Mouse (Mus musculus): ENCODE results near the gene Gm11985. TPM values are rescaled to one million over a fixed set of nuclear protein-coding genes. Genes with fewer than 3 reads are reported as not detected.

Gm11985 gene
- polyA plus RNA-seq, 2 experiments: not detected

- H3K4me1 ChIP-seq (replicated peaks; ENCODE audit: control insufficient read depth in 2 of 2, insufficient read depth in 2 of 2, low read length in 1 of 2): peaks cover 0 to 4% of the 10 kb centered on the region in 2 experiments; a peak in 1 of 4 replicates
- no peaks in the 10 kb centered on the region for H3K27me3 ChIP-seq (ENCODE audit: control insufficient read depth, insufficient read depth, low read length)
- no peak overlapping the region for H3K4me3 ChIP-seq (ENCODE audit: insufficient read depth in 1 of 2, low read depth in 2 of 2, low read length in 2 of 2)
- H3K4me2 ChIP-seq (ENCODE audit: low read depth): no peak overlapping the region
- H3K27ac ChIP-seq: no peak overlapping the region
- no peaks in the 10 kb centered on the region for H3K36me3 ChIP-seq (replicated peaks; ENCODE audit: control insufficient read depth, insufficient read depth, low read depth)
- WGBS (ENCODE audit: insufficient replicate concordance): 80% methylated on average over 5 of the region's 5 CpGs
- TF ChIP-seq EP300 (IDR thresholded peaks at IDR 0.05; ENCODE audit: low read depth): no peak
- TF ChIP-seq CTCF (IDR thresholded peaks at IDR 0.05; ENCODE audit: low read depth): no peak
- ATAC-seq (ENCODE audit: insufficient read depth) (no peak), DNase-seq (ENCODE audit: low read depth in 3 of 3, low spot score in 3 of 3) (no peak)
- no peaks in the 10 kb centered on the region for H3K9me3 ChIP-seq (ENCODE audit: control insufficient read depth, low read length)
- H3K9ac ChIP-seq (replicated peaks): no peak overlapping the region
These were observed 52.0 kb downstream of the Gm11985 start for GRCm38 (mm10) chr11:7136246-7136855.

GRCm38 (mm10) chr11:7135763-7136162 lies 52.6 kb downstream of the Gm11985 start:
- ATAC-seq (ENCODE audit: insufficient read depth) (no peak), DNase-seq (ENCODE audit: low read depth in 3 of 3, low spot score in 3 of 3) (no peak)
- Histone ChIP-seq H3K9me3 (ENCODE audit: control insufficient read depth, low read length) (no peaks in the 10 kb centered on the region), H3K4me1 (replicated peaks; ENCODE audit: control insufficient read depth in 2 of 2, insufficient read depth in 2 of 2, low read length in 1 of 2) (peaks cover 0 to 4% of the 10 kb centered on the region in 2 experiments; a peak in 1 of 4 replicates), H3K4me3 (ENCODE audit: insufficient read depth in 1 of 2, low read depth in 2 of 2, low read length in 2 of 2) (no peak overlapping the region), H3K4me2 (ENCODE audit: low read depth) (no peak overlapping the region), H3K36me3 (replicated peaks; ENCODE audit: control insufficient read depth, insufficient read depth, low read depth) (no peaks in the 10 kb centered on the region), H3K27ac (no peak overlapping the region), H3K9ac (replicated peaks) (no peak overlapping the region), H3K27me3 (ENCODE audit: control insufficient read depth, insufficient read depth, low read length) (no peaks in the 10 kb centered on the region)
- 69% methylated on average over 9 of the region's 9 CpGs for WGBS (ENCODE audit: insufficient replicate concordance)
- TF ChIP-seq CTCF (IDR thresholded peaks at IDR 0.05; ENCODE audit: low read depth): no peak
- no peak for TF ChIP-seq EP300 (IDR thresholded peaks at IDR 0.05; ENCODE audit: low read depth)

- H3K9ac ChIP-seq (replicated peaks): no peak overlapping the region
- H3K4me2 ChIP-seq (ENCODE audit: low read depth): no peak overlapping the region
- no peak overlapping the region for H3K27ac ChIP-seq
- DNase-seq (ENCODE audit: low read depth in 3 of 3, low spot score in 3 of 3) (no peak), ATAC-seq (ENCODE audit: insufficient read depth) (no peak)
- no peaks in the 10 kb centered on the region for H3K9me3 ChIP-seq (ENCODE audit: control insufficient read depth, low read length)
- 73% methylated on average over 6 of the region's 6 CpGs for WGBS (ENCODE audit: insufficient replicate concordance)
- H3K27me3 ChIP-seq (ENCODE audit: control insufficient read depth, insufficient read depth, low read length): no peaks in the 10 kb centered on the region
- no peaks in the 10 kb centered on the region for H3K36me3 ChIP-seq (replicated peaks; ENCODE audit: control insufficient read depth, insufficient read depth, low read depth)
- H3K4me1 ChIP-seq (replicated peaks; ENCODE audit: control insufficient read depth in 2 of 2, insufficient read depth in 2 of 2, low read length in 1 of 2): peaks cover 0 to 4% of the 10 kb centered on the region in 2 experiments; a peak in 1 of 4 replicates
- TF ChIP-seq EP300 (IDR thresholded peaks at IDR 0.05; ENCODE audit: low read depth) (no peak), CTCF (IDR thresholded peaks at IDR 0.05; ENCODE audit: low read depth) (no peak)
- H3K4me3 ChIP-seq (ENCODE audit: insufficient read depth in 1 of 2, low read depth in 2 of 2, low read length in 2 of 2): no peak overlapping the region
These were observed 53.1 kb downstream of the Gm11985 start for GRCm38 (mm10) chr11:7135301-7135700.

GRCm38 (mm10) chr11:7134319-7134718 lies 54.0 kb downstream of the Gm11985 start:
- Histone ChIP-seq H3K27ac (no peak overlapping the region), H3K36me3 (replicated peaks; ENCODE audit: control insufficient read depth, insufficient read depth, low read depth) (no peaks in the 10 kb centered on the region), H3K27me3 (ENCODE audit: control insufficient read depth, insufficient read depth, low read length) (no peaks in the 10 kb centered on the region), H3K4me3 (ENCODE audit: insufficient read depth in 1 of 2, low read depth in 2 of 2, low read length in 2 of 2) (no peak overlapping the region), H3K9me3 (ENCODE audit: control insufficient read depth, low read length) (no peaks in the 10 kb centered on the region), H3K9ac (replicated peaks) (no peak overlapping the region), H3K4me2 (ENCODE audit: low read depth) (no peak overlapping the region), H3K4me1 (replicated peaks; ENCODE audit: control insufficient read depth in 2 of 2, insufficient read depth in 2 of 2, low read length in 1 of 2) (peaks cover 0 to 4% of the 10 kb centered on the region in 2 experiments; a peak in 1 of 4 replicates)
- 64% methylated on average over 5 of the region's 5 CpGs for WGBS (ENCODE audit: insufficient replicate concordance)
- DNase-seq (ENCODE audit: low read depth in 3 of 3, low spot score in 3 of 3): no peak
- no peak for TF ChIP-seq EP300 (IDR thresholded peaks at IDR 0.05; ENCODE audit: low read depth)
- no peak for TF ChIP-seq CTCF (IDR thresholded peaks at IDR 0.05; ENCODE audit: low read depth)
- ATAC-seq (ENCODE audit: insufficient read depth): no peak

GRCm38 (mm10) chr11:7133736-7134135 lies 54.6 kb downstream of the Gm11985 start:
- Histone ChIP-seq H3K27ac (no peak overlapping the region), H3K4me1 (replicated peaks; ENCODE audit: control insufficient read depth in 2 of 2, insufficient read depth in 2 of 2, low read length in 1 of 2) (peaks cover 0 to 4% of the 10 kb centered on the region in 2 experiments; a peak in 1 of 4 replicates), H3K36me3 (replicated peaks; ENCODE audit: control insufficient read depth, insufficient read depth, low read depth) (no peaks in the 10 kb centered on the region), H3K4me3 (ENCODE audit: insufficient read depth in 1 of 2, low read depth in 2 of 2, low read length in 2 of 2) (no peak overlapping the region), H3K4me2 (ENCODE audit: low read depth) (no peak overlapping the region), H3K9me3 (ENCODE audit: control insufficient read depth, low read length) (no peaks in the 10 kb centered on the region), H3K9ac (replicated peaks) (no peak overlapping the region), H3K27me3 (ENCODE audit: control insufficient read depth, insufficient read depth, low read length) (no peaks in the 10 kb centered on the region)
- ATAC-seq (ENCODE audit: insufficient read depth): no peak
- DNase-seq (ENCODE audit: low read depth in 3 of 3, low spot score in 3 of 3): no peak
- TF ChIP-seq EP300 (IDR thresholded peaks at IDR 0.05; ENCODE audit: low read depth): no peak
- 54% methylated on average over 5 of the region's 5 CpGs for WGBS (ENCODE audit: insufficient replicate concordance)

Other genes starting within 250 kb of the Gm11985 start
- 0.13 and 0.14 TPM in 2 replicates for gene Adcy1, start 125.1 kb downstream of the Gm11985 start, polyA plus RNA-seq (2012; rRNA removed)
- gene Adcy1, start 125.1 kb downstream of the Gm11985 start, polyA plus RNA-seq (2014; fragmentation: Nextera tagmentation; extraction: Ambion mirVana): 0.15 and 0.24 TPM in 2 replicates
- 48.0 and 51.7 TPM in 2 replicates for gene Igfbp1, start 9.2 kb upstream of the Gm11985 start, polyA plus RNA-seq (2012; rRNA removed)
- 56.3 and 62.0 TPM in 2 replicates for gene Igfbp1, start 9.2 kb upstream of the Gm11985 start, polyA plus RNA-seq (2014; fragmentation: Nextera tagmentation; extraction: Ambion mirVana)
- 13.7 and 21.4 TPM in 2 replicates for gene Igfbp3, start 25.4 kb upstream of the Gm11985 start, polyA plus RNA-seq (2012; rRNA removed)
- gene Igfbp3, start 25.4 kb upstream of the Gm11985 start, polyA plus RNA-seq (2014; fragmentation: Nextera tagmentation; extraction: Ambion mirVana): 19.0 and 21.5 TPM in 2 replicates